Mouse (Mus musculus): Measurements from ENCODE around the gene Selenom. TPM values are rescaled to one million over a fixed set of nuclear protein-coding genes. Genes with fewer than 3 reads are reported as not detected.

Gene Selenom
- total RNA-seq (2012; rRNA removed) = 43.8 and 50.3 TPM in 2 replicates

- Histone ChIP-seq H3K36me3 (ENCODE audit: control insufficient read depth, insufficient read depth, low read length, poor library complexity, severe bottlenecking) (no peaks in the 10 kb centered on the region), H3K9me3 (ENCODE audit: control insufficient read depth, insufficient read depth, low read depth, low read length) (no peaks in the 10 kb centered on the region), H3K4me3 (ENCODE audit: insufficient read depth in 1 of 2, low read depth in 1 of 2, low read length in 2 of 2, poor library complexity in 1 of 2, severe bottlenecking in 1 of 2) (peak within 1 kb of the TSS; percentile 74 to 76), H3K4me1 (ENCODE audit: control insufficient read depth in 2 of 2, insufficient read depth in 2 of 2, low read length in 2 of 2, poor library complexity in 1 of 2) (peaks cover 3 to 16% of the 10 kb centered on the region in 2 experiments), H3K27ac (ENCODE audit: insufficient read depth, low read depth, low read length, poor library complexity, severe bottlenecking) (no peak within 1 kb of the TSS), H3K9ac (ENCODE audit: insufficient read depth, low read depth, low read length, poor library complexity, severe bottlenecking) (peak within 1 kb of the TSS; percentile 73; the same call in 1 of the 2 replicates)
- in situ Hi-C loops (cut with MboI; ENCODE audit: low sequenced_read_pairs in 2 of 2, unreplicated experiment in 2 of 2) = no loop called here
- DNase-seq (ENCODE audit: low read depth, low spot score) = peak; percentile 84
- TF ChIP-seq ZNF384 (IDR thresholded peaks at IDR 0.05; ENCODE audit: low read depth, low read length) (0 out of 2 replicates have a peak, but pooled peaks have one; percentile 18), CHD2 (IDR thresholded peaks at IDR 0.05; ENCODE audit: low read depth, low read length) (no peak), HCFC1 (IDR thresholded peaks at IDR 0.05; ENCODE audit: borderline replicate concordance, insufficient read depth, low read length) (peak; percentile 57; the same call in 1 of the 2 replicates), MAFK (IDR thresholded peaks at IDR 0.05; ENCODE audit: insufficient read depth, low read depth, low read length) (no peak), ZC3H11A (IDR thresholded peaks at IDR 0.05; ENCODE audit: borderline replicate concordance, low read depth, low read length) (peak; percentile 86)
These were observed at the start of gene Selenom for GRCm38 (mm10) chr11:3514529-3515054. Gene Selenom, plus strand, starts transcription at chr11:3514684.

- no peak overlapping the region for H3K9ac ChIP-seq (ENCODE audit: insufficient read depth, low read depth, low read length, poor library complexity, severe bottlenecking)
- H3K4me1 ChIP-seq (ENCODE audit: control insufficient read depth in 2 of 2, insufficient read depth in 2 of 2, low read length in 2 of 2, poor library complexity in 1 of 2) = peaks cover 0 to 2% of the 10 kb centered on the region in 2 experiments; a peak in 1 of 4 replicates
- TF ChIP-seq CHD2 (IDR thresholded peaks at IDR 0.05; ENCODE audit: low read depth, low read length) (no peak), ZC3H11A (IDR thresholded peaks at IDR 0.05; ENCODE audit: borderline replicate concordance, low read depth, low read length) (no peak)
- in situ Hi-C loops (cut with MboI; ENCODE audit: low sequenced_read_pairs in 2 of 2, unreplicated experiment in 2 of 2) = no loop called here
- DNase-seq (ENCODE audit: low read depth, low spot score) = no peak
- no peak overlapping the region for H3K27ac ChIP-seq (ENCODE audit: insufficient read depth, low read depth, low read length, poor library complexity, severe bottlenecking)
- H3K4me3 ChIP-seq (ENCODE audit: insufficient read depth in 1 of 2, low read depth in 1 of 2, low read length in 2 of 2, poor library complexity in 1 of 2, severe bottlenecking in 1 of 2) = no peak overlapping the region
- H3K36me3 ChIP-seq (ENCODE audit: control insufficient read depth, insufficient read depth, low read length, poor library complexity, severe bottlenecking) = no peaks in the 10 kb centered on the region
- H3K9me3 ChIP-seq (ENCODE audit: control insufficient read depth, insufficient read depth, low read depth, low read length) = no peaks in the 10 kb centered on the region
These were observed 43.0 kb upstream of the Selenom start for GRCm38 (mm10) chr11:3471448-3471850.

- H3K4me1 ChIP-seq (ENCODE audit: control insufficient read depth in 2 of 2, insufficient read depth in 2 of 2, low read length in 2 of 2, poor library complexity in 1 of 2) = peaks cover 0 to 2% of the 10 kb centered on the region in 2 experiments; a peak in 1 of 4 replicates
- in situ Hi-C loops (cut with MboI; ENCODE audit: low sequenced_read_pairs in 2 of 2, unreplicated experiment in 2 of 2) = no loop called here
- peak; percentile 93 for DNase-seq (ENCODE audit: low read depth, low spot score)
- H3K27ac ChIP-seq (ENCODE audit: insufficient read depth, low read depth, low read length, poor library complexity, severe bottlenecking) = no peak overlapping the region
- no peaks in the 10 kb centered on the region for H3K9me3 ChIP-seq (ENCODE audit: control insufficient read depth, insufficient read depth, low read depth, low read length)
- H3K9ac ChIP-seq (ENCODE audit: insufficient read depth, low read depth, low read length, poor library complexity, severe bottlenecking) = no peak overlapping the region
- no peaks in the 10 kb centered on the region for H3K36me3 ChIP-seq (ENCODE audit: control insufficient read depth, insufficient read depth, low read length, poor library complexity, severe bottlenecking)
- TF ChIP-seq ZC3H11A (IDR thresholded peaks at IDR 0.05; ENCODE audit: borderline replicate concordance, low read depth, low read length) (peak; percentile 85; the same call in 1 of the 2 replicates), ZNF384 (IDR thresholded peaks at IDR 0.05; ENCODE audit: low read depth, low read length) (no peak)
- no peak overlapping the region for H3K4me3 ChIP-seq (ENCODE audit: insufficient read depth in 1 of 2, low read depth in 1 of 2, low read length in 2 of 2, poor library complexity in 1 of 2, severe bottlenecking in 1 of 2)
These were observed 42.0 kb upstream of the Selenom start for GRCm38 (mm10) chr11:3472484-3472883.

- in situ Hi-C loops (cut with MboI; ENCODE audit: low sequenced_read_pairs in 2 of 2, unreplicated experiment in 2 of 2) = no loop called here
- no peak overlapping the region for H3K9ac ChIP-seq (ENCODE audit: insufficient read depth, low read depth, low read length, poor library complexity, severe bottlenecking)
- H3K36me3 ChIP-seq (ENCODE audit: control insufficient read depth, insufficient read depth, low read length, poor library complexity, severe bottlenecking) = no peaks in the 10 kb centered on the region
- H3K4me3 ChIP-seq (ENCODE audit: insufficient read depth in 1 of 2, low read depth in 1 of 2, low read length in 2 of 2, poor library complexity in 1 of 2, severe bottlenecking in 1 of 2) = no peak overlapping the region
- no peak overlapping the region for H3K27ac ChIP-seq (ENCODE audit: insufficient read depth, low read depth, low read length, poor library complexity, severe bottlenecking)
- H3K9me3 ChIP-seq (ENCODE audit: control insufficient read depth, insufficient read depth, low read depth, low read length) = no peaks in the 10 kb centered on the region
- DNase-seq (ENCODE audit: low read depth, low spot score) = no peak
- peak; percentile 88 for TF ChIP-seq ZC3H11A (IDR thresholded peaks at IDR 0.05; ENCODE audit: borderline replicate concordance, low read depth, low read length)
- no peak for TF ChIP-seq CHD2 (IDR thresholded peaks at IDR 0.05; ENCODE audit: low read depth, low read length)
- TF ChIP-seq ZNF384 (IDR thresholded peaks at IDR 0.05; ENCODE audit: low read depth, low read length) = 0 out of 2 replicates have a peak, but pooled peaks have one; percentile 3
- peaks cover 0 to 2% of the 10 kb centered on the region in 2 experiments; a peak in 1 of 4 replicates for H3K4me1 ChIP-seq (ENCODE audit: control insufficient read depth in 2 of 2, insufficient read depth in 2 of 2, low read length in 2 of 2, poor library complexity in 1 of 2)
These were observed 39.9 kb upstream of the Selenom start for GRCm38 (mm10) chr11:3474480-3475115.

GRCm38 (mm10) chr11:3475489-3475888 is 39.0 kb upstream of the Selenom start:
- H3K9ac ChIP-seq (ENCODE audit: insufficient read depth, low read depth, low read length, poor library complexity, severe bottlenecking) = no peak overlapping the region

More at GRCm38 (mm10) chr11:3475489-3475888, 39.0 kb upstream of the Selenom start:
- H3K4me1 ChIP-seq (ENCODE audit: control insufficient read depth in 2 of 2, insufficient read depth in 2 of 2, low read length in 2 of 2, poor library complexity in 1 of 2) = peaks cover 0 to 2% of the 10 kb centered on the region in 2 experiments; a peak in 1 of 4 replicates
- DNase-seq (ENCODE audit: low read depth, low spot score) = no peak
- H3K36me3 ChIP-seq (ENCODE audit: control insufficient read depth, insufficient read depth, low read length, poor library complexity, severe bottlenecking) = no peaks in the 10 kb centered on the region
- H3K4me3 ChIP-seq (ENCODE audit: insufficient read depth in 1 of 2, low read depth in 1 of 2, low read length in 2 of 2, poor library complexity in 1 of 2, severe bottlenecking in 1 of 2) = no peak overlapping the region
- no peak overlapping the region for H3K27ac ChIP-seq (ENCODE audit: insufficient read depth, low read depth, low read length, poor library complexity, severe bottlenecking)
- TF ChIP-seq HCFC1 (IDR thresholded peaks at IDR 0.05; ENCODE audit: borderline replicate concordance, insufficient read depth, low read length) = no peak
- TF ChIP-seq ZC3H11A (IDR thresholded peaks at IDR 0.05; ENCODE audit: borderline replicate concordance, low read depth, low read length) = no peak
- TF ChIP-seq MAFK (IDR thresholded peaks at IDR 0.05; ENCODE audit: insufficient read depth, low read depth, low read length) = no peak
- no peaks in the 10 kb centered on the region for H3K9me3 ChIP-seq (ENCODE audit: control insufficient read depth, insufficient read depth, low read depth, low read length)
- in situ Hi-C loops (cut with MboI; ENCODE audit: low sequenced_read_pairs in 2 of 2, unreplicated experiment in 2 of 2) = no loop called here
